Mouse (Mus musculus) megakaryocyte, adult 5-6 weeks (primary cell): ENCODE results near the gene Fosl1. TPM values are rescaled to one million over a fixed set of nuclear protein-coding genes. Genes with fewer than 3 reads are reported as not detected.
"Not testable (repeated sequence)": the region's sequence is repeated elsewhere in the genome, so short reads cannot be mapped to it uniquely, and the experiment has no call there.

Source experiments
- ATAC-seq: 2 replicates; pipeline ENCODE4 v1.8.0; 2016; ENCODE audit warnings: mild to moderate bottlenecking, inconsistent platforms; ENCODE audit not compliant: poor library complexity, severe bottlenecking
- total RNA-seq, 2 experiments: library from RNA; stranded (forward) in 1 of 2; stranded (reverse) in 1 of 2; fragments of 153-499, 151-499 nt in 1 of 2; fragments of 221-1000, 200-1000 nt in 1 of 2; gene quantifications; 2 replicates each; pipeline versions ENCODE4 v1.2.3 to v1.2.4; 2015 to 2017

Fosl1 gene
- total RNA-seq, 2 experiments from 2014 or later = 0.95 to 1.2 TPM

GRCm38 (mm10) chr19:5477668-5478300 is 30.4 kb downstream of the Fosl1 start:
- ATAC-seq = no peak

GRCm38 (mm10) chr19:5480016-5480415 is 32.7 kb downstream of the Fosl1 start:
- no peak for ATAC-seq

- ATAC-seq = no peak
These were observed 34.1 kb downstream of the Fosl1 start for GRCm38 (mm10) chr19:5481398-5481797.

GRCm38 (mm10) chr19:5483386-5484359 is 36.3 kb downstream of the Fosl1 start:
- no peak for ATAC-seq

DNA sequence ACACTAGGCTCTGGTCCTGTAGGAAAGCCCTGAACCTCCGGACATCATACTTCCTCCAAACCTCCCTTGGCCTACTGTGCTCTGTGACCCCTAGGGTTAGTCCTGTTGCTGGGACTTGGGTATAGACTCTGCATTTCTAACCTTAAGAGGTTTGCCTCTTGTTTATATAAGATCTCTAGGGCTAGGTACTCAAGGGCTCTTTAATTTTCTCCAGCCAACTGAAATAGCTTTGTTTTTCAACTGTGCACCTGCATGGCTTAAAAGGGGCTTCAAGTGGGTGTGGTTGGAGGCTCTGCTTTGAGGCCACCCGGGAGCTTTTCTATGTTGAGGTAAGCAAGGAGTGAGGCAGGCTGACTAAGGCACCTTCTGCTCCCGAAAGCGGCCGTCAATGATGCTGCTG is 37.1 kb downstream of the Fosl1 start:
- ATAC-seq = no peak

- ATAC-seq = no peak
These were observed 38.0 kb downstream of the Fosl1 start for GRCm38 (mm10) chr19:5485371-5485770.

DNA sequence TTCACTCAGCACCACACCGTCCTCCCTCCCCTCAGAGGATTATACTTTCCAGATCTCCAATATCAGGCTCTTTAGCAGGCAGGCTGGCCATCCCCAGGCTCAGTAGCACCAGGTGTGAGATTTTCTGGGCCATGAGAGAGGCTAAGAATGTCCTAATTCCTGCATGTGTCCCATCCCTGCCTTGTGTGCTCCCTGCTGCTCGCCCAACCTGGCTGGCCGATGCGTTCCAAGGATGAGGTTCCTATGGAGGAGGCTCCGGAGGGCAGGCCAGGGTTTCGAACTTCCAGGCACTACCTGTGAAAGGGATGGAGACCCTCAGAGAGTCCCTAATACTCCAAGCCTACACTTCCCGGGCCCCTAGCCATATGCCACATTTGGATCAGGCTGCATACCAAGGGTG is 38.5 kb downstream of the Fosl1 start:
- ATAC-seq = no peak

- ATAC-seq = no peak
These were observed 38.9 kb downstream of the Fosl1 start for GRCm38 (mm10) chr19:5486286-5486685.

DNA sequence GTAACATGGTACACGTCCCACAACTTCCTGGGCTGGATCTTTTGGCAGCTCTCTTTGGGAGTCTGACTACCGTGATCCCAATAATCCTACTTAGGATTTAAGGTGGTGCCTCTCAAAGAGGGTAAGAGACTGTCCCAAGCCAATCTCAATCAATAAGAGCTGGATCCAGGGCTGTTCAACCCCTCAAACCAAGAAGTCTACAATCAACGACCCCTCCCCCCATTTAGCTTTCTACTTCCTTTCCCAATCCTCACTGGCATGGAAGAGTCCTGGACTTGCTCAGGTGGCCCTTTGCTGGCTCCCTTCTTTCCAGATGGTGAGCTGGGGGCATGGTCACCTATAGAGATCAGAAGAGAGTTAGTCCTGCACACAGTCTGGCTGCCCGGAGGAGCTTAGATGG is 39.4 kb downstream of the Fosl1 start:
- ATAC-seq = no peak

- peak; percentile 33 for ATAC-seq
These were observed 40.6 kb downstream of the Fosl1 start, which contains the start of gene Mus81 for GRCm38 (mm10) chr19:5487768-5488550. Gene Mus81, minus strand, starts transcription at chr19:5488402.

DNA sequence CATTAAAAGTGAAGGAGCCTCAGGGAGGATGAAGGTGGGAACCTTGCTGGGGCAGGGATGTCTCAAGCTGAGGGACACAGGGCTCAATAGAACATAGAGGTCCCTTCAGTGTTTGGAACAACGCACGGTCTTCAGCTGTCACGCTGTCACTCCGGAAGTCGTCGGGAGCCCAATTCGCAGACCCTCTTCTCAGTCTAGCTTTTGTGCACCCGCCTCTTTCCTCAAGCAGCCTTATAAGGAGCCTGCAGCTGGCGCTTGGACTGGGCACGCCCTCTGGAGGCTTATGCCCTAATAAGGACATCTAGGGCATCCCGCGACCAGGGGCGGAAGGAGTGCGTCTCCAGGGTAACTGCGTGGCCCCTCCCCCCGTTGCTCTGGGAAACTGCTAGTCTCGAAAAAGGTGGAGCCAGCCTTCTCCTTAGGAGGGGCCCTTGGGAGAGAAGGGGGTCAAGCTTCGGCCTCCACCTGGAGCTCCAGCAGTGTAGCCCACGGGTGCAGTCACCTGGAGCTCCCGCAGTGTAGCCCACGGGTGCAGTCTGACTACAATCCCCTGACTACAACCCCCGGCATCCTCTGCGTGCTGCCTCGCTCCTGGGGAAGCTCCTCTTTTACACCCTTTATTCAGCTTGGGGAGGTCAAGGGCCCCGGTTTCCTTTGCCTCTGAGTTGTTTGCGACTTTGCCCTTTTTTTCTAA is 41.7 kb downstream of the Fosl1 start:
- ATAC-seq = peak; percentile 62

DNA sequence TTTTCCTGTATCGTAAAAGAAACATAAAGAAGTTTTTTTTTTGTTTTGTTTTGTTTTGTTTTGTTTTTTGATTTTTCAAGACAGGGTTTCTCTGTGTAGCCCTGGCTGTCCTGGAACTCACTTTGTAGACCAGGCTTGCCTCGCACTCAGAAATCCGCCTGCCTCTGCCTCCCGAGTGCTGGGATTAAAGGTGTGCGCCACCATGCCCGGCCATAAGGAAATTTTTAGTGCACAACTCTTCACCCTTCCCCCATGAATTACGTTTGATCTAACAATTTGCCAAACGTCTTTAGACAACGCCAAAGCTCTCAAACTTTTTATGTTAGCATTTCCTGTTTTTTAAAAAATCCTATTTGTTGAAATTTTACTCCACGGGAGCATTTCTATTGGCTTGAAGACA is 42.4 kb downstream of the Fosl1 start:
- ATAC-seq = not testable (repeated sequence)

DNA sequence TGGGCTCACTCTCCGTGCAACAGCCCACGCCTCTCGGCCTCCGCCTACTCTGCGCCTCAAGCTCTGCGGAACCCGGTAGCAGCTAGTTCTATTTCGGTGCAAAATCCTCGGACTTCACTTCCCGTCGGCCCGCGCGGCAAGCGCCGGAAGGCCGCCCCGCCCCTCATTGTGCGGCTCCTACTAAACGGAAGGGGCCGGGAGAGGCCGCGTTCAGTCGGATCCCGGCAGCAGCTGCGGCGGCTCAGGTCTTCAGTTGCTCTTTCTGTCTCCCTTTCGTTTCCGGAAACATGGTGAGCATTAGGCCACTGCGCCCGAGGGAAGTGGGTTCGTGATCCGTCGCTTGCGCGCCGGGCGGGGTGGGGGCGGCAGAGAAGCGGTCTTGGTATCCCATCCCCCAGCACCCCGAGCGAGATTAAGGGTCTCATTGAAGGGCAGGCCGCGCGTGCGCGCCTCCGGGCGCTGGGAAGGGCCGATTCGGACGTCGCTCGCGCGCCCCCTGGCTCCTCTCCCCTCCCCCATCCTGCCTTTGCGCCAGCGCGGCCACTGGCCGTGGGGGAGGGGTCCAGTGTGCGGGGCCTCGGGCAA is 43.1 kb downstream of the Fosl1 start, which contains the start of gene Cfl1:
Cfl1 (plus strand) TSS at position 143 of the 585 bp plus-strand sequence.
- peak; percentile 57 for ATAC-seq

DNA sequence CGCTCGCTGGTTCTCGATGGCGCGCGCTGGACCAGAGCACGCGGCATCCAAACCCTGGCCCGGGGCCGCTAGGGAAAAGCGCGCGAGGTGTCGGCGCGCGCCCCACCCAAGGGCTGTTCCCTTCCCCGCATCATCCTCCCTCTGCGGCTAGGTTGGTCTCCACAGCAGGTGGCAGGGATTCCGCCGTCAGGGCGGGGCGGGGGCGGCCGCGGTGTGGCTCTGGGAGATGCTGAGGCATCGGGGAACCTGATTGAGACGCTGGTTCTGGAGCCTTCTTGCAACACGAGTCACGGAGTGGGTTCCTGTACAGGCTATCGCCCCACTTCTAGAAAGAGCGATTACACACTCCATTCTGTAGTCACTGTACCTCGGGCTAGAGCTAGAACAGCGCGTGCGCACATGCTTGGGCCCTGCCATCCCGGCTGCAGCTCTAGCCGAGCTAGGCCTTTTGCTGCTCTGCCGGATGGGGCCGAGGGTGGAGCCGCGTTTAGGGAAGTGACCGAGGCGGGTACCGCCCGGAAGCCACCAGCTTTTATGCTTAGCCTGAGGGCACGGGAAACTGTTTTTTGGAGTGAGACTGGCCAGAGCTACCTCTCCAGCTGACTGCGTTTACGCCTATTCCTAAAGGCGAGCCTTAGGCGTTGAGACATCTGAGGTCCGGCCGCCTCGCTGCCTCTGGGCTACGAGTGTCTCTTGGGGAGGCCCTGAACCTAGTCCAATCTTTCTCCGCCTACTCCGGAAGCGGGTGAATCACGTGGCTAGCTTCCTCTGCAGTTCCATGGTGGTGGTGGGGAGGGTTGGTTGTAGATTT is 43.8 kb downstream of the Fosl1 start:
- ATAC-seq = peak; percentile 40

- ATAC-seq = no peak
These were observed 45.3 kb downstream of the Fosl1 start for GRCm38 (mm10) chr19:5492641-5493040.

GRCm38 (mm10) chr19:5493301-5493721 is 46.0 kb downstream of the Fosl1 start:
- ATAC-seq = not testable (repeated sequence)

DNA sequence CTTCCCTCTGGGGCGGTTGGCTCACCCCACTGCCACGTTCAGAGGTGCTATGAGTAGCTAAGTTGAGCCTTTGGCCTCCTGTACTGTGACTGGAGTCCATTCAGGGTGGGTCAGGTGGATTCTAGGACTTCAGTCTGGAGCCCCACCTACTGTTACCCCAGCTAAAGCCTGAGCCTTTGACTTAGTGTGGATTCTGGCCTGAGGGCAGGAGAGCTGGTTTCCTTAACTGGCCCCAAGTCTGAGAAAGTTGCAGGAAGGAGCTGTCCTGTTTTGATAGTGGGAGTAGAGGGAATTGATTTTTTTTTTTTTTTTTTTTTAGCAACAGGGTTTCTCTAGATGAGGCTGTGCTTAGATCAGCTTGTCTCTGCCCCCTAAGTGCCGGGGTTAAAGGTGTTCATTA is 47.0 kb downstream of the Fosl1 start:
- no peak for ATAC-seq

DNA sequence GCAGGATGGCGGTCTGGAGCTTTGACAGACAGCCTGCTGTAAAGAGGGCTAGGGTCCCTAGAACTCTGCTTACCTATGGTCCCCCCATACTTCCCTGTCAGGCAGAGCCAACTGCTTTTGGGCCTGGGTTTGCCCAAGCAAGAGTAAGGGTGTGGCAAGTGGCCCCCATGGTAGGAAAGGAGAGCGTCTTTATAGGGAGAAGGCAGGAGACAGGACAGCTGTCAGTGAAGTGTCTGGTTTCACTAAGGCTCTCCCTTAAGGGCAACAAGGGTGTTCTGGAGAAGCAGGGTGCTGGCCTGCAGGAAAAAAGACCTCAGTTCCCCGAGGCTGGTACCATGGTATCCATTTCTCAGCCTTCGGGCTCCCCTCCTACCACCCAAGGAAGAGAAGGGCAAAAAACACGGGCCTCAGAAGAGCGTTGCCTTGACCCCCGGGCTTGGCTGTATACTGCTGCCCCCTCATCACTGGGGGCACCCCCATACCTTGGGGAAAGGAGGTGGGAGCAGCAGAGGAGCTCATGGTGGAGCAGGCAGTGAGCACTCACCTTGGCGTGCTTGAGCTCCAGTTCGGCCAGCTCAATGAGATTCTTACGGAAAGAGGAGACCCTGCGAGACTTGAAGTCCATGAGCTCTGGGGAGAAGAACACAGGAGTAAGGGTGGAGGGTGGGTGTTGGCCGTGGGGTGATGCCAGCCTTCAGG is 48.2 kb downstream of the Fosl1 start:
- ATAC-seq = no peak

GRCm38 (mm10) chr19:5496052-5496370 is 48.7 kb downstream of the Fosl1 start:
- ATAC-seq = no peak
